Mouse (Mus musculus) heart, postnatal 0 days (tissue): ENCODE data around the gene Dnajc6. TPM values are rescaled to one million over a fixed set of nuclear protein-coding genes. Genes with fewer than 3 reads are reported as not detected.

Experiments
- ATAC-seq: fragments of 200-750 bp; cut with Nextera tagmentation; 2 replicates; pipeline ENCODE4 v1.8.0; 2017; ENCODE audit warnings: low read depth, moderate number of reproducible peaks, moderate library complexity; ENCODE audit not compliant: insufficient read depth
- DNase-seq: peaks from one replicate; pipeline ENCODE4 v3.0.0-alpha.2; 2016; ENCODE audit warnings: low spot score
- H3K27ac ChIP-seq: fragments of 300-500 bp; sonication (generic); 2 replicates; pipeline ENCODE4 v1.5.1; 2014; ENCODE audit warnings: low read depth, mild to moderate bottlenecking
- H3K27me3 ChIP-seq: fragments of 300-500 bp; sonication (generic); 2 replicates; pipeline ENCODE4 v1.6.1; 2014; ENCODE audit warnings: low read length, mixed read lengths; ENCODE audit not compliant: control insufficient read depth, insufficient read depth
- H3K36me3 ChIP-seq: fragments of 300-500 bp; sonication (generic); replicated peaks from 2 replicates; pipeline ENCODE4 v1.6.1; 2014; ENCODE audit warnings: low read length, mixed read lengths; ENCODE audit not compliant: control insufficient read depth, insufficient read depth
- H3K4me1 ChIP-seq: fragments of 300-500 bp; sonication (generic); 2 replicates; pipeline ENCODE4 v1.6.1; 2014; ENCODE audit warnings: antibody characterized with exemption; ENCODE audit not compliant: control insufficient read depth, insufficient read depth
- H3K4me2 ChIP-seq: fragments of 300-500 bp; sonication (generic); 2 replicates; pipeline ENCODE4 v1.6.1; 2014; ENCODE audit warnings: low read depth, mild to moderate bottlenecking, low read length, moderate library complexity
- H3K4me3 ChIP-seq: fragments of 300-500 bp; sonication (generic); 2 replicates; pipeline ENCODE4 v1.5.1; 2014; ENCODE audit warnings: low read depth, low read length
- H3K9ac ChIP-seq: fragments of 300-500 bp; sonication (generic); replicated peaks from 2 replicates; pipeline ENCODE4 v1.6.1; 2014; ENCODE audit warnings: low read depth, low read length, mixed read lengths
- H3K9me3 ChIP-seq: fragments of 300-500 bp; sonication (generic); replicated peaks from 2 replicates; pipeline ENCODE4 v1.6.1; 2016; ENCODE audit warnings: low read length; ENCODE audit not compliant: control insufficient read depth
- CTCF ChIP-seq: IDR thresholded peaks from 2 replicates; pipeline ENCODE4 v1.5.1; 2016; ENCODE audit warnings: antibody characterized with exemption, control low read depth, low read depth
- EP300 ChIP-seq: IDR thresholded peaks from 2 replicates; pipeline ENCODE4 v1.6.1; 2016; ENCODE audit warnings: antibody characterized with exemption, low read depth
- WGBS: fragments of 180-500 bp; shearing (Covaris S2); extraction: QIAGEN DNeasy Blood & Tissue Kit; methylation state at CpG from one replicate; pipeline ENCODE4 v1.1.7; 2014; 5-methylcytosine and 5-hydroxymethylcytosine counted together
- polyA plus RNA-seq: library from polyadenylated mRNA; unstranded; fragments of >200 nt; fragmentation: Nextera tagmentation; extraction: Ambion mirVana; gene quantifications from 2 replicates; pipeline ENCODE4 v1.2.1, GENCODE M21; 2015
- total RNA-seq: library from RNA; depleted of rRNA; stranded (reverse); fragments of >200 nt; gene quantifications from 2 replicates; pipeline ENCODE4 v1.2.3, GENCODE M21; 2014; ENCODE audit warnings: low replicate concordance

The Dnajc6 gene
- total and polyA plus RNA-seq, 2 experiments from 2014 or later = 0.08 to 1.2 TPM

DNA sequence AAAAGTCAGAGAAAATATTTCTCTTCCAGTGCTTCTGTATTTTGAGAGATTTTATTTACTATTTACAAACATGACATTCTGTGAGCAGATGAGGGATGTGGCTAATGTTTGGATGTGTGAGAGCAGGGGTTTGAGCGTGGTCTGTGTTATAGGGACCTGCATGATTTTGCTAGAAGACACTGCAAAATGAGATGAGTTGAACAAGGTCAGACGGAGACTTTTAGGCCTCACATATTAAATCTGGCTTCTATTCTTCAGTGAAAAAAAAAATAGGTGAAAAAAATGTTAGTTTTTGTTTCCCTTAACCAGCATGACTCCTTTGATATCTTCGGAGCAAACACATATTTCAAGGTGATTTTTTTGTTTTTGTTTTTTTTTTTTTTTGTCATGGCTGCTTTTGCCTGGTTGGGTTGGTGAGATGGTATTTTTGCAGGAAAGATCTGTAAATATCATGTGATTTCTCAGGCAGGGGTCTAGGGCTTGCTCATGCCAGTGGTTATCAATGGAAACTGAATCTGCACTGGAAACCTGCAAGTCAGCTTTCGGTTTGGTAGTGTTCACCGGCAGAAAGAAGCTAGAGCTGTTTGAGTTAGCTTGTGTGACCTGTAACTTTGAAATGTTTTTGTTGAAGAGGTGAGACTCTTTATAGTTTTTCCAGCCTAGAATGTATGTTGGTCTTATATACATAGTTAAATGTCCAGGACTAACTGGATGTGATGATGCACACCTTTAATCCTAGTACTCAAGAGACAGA lies 15.5 kb downstream of the Dnajc6 start:
- no peak overlapping the region for H3K4me2 ChIP-seq
- 87% methylated on average over 5 of the region's 5 CpGs for WGBS
- ATAC-seq = no peak

DNA sequence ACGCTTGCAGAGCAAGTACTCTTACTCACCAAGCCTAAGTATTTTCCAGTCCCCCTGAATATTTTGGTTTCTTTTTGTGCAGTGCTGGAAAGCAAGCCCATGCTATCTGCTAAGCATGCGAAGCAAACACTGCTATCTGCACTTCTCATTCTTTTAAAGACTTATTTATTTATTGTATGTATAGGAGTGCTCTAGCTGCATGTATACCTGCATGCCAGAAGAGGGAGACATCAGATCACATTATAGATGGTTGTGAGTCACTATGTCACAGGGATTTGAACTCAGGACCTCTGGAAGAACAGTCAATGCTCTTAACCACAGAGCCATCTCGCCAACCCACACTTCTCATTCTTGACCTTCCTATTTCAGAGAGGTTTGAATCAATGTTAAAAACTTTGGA lies 16.8 kb downstream of the Dnajc6 start:
- no peak overlapping the region for H3K4me3 ChIP-seq
- no peaks in the 10 kb centered on the region for H3K9me3 ChIP-seq
- TF ChIP-seq EP300 = no peak
- no peak for TF ChIP-seq CTCF
- no peak for DNase-seq
- H3K9ac ChIP-seq = no peak overlapping the region
- H3K27ac ChIP-seq = no peak overlapping the region
- peaks cover 12% of the 10 kb centered on the region for H3K27me3 ChIP-seq
- ATAC-seq = no peak
- H3K4me2 ChIP-seq = no peak overlapping the region
- WGBS = 84% methylated on average over 3 of the region's 3 CpGs
- H3K36me3 ChIP-seq = no peaks in the 10 kb centered on the region
- no peaks in the 10 kb centered on the region for H3K4me1 ChIP-seq

More for the DNA sequence above, 15.5 kb downstream of the Dnajc6 start:
- Histone ChIP-seq H3K4me1 (no peaks in the 10 kb centered on the region), H3K36me3 (no peaks in the 10 kb centered on the region), H3K27ac (no peak overlapping the region), H3K27me3 (peaks cover 12% of the 10 kb centered on the region), H3K4me3 (no peak overlapping the region), H3K9me3 (no peaks in the 10 kb centered on the region), H3K9ac (no peak overlapping the region)
- no peak for TF ChIP-seq CTCF
- TF ChIP-seq EP300 = no peak
- DNase-seq = no peak

DNA sequence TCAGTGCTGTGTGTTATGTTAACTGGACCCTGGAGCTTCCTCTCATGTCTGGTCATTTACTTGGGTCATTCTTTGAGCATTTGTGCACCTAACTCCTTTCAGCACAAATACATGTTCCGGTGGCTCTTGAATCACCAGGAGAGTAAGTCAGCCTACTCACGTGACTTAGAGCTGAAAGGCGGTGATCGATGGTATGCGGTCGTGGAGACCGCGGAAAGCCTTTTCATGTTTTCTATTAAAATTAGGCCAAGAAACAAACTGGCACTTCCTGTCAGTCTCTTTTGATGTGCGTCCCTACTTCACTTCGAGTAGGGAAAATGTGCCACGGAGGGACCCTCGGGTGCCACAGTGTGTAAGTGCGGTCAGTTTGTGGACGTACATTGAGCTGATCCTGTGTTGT lies 19.4 kb downstream of the Dnajc6 start:
- TF ChIP-seq CTCF = no peak
- TF ChIP-seq EP300 = no peak
- Histone ChIP-seq H3K4me2 (no peak overlapping the region), H3K4me3 (no peak overlapping the region), H3K9ac (no peak overlapping the region), H3K27me3 (no peaks in the 10 kb centered on the region), H3K27ac (no peak overlapping the region), H3K36me3 (no peaks in the 10 kb centered on the region), H3K4me1 (no peaks in the 10 kb centered on the region), H3K9me3 (no peaks in the 10 kb centered on the region)
- ATAC-seq = no peak
- 89% methylated on average over 14 of the region's 14 CpGs for WGBS
- DNase-seq = no peak

DNA sequence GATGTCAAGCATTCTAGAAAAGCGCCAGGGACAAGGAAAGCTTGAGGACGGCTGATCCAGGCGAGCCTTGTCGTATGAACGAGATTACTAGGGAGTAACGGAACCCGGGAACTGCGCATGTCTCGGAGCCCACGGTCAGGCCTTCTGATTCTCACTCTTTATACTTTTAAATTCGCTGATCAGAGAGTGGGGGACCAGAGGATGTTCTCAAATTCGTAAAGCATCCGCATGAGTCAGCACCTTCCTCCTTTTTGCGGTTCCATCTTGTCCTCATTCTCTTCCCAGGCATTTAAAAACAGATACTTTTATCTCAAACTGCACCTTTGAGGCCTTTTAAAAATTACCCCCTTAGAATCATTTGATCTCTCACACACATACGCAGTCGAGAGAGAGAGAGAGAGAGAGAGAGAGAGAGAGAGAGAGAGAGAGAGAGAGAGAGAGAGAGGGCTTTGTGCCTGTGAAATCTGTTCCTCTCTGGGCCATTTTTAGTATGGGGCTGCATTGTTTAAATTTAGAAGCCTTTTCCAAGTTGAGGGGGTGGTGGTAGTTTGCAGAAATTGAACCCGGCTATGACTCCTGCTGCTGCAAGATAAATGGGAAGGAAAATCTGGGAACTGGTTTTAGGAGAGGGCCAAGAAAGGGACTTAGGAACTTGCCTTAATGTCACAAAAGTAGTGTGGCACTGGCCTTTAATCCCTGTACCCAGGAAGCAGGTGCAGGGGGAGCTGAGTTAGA lies 20.2 kb downstream of the Dnajc6 start:
- no peak overlapping the region for H3K4me3 ChIP-seq
- H3K9me3 ChIP-seq = no peaks in the 10 kb centered on the region
- 77% methylated on average over 17 of the region's 17 CpGs for WGBS
- ATAC-seq (no peak), DNase-seq (no peak)
- H3K4me1 ChIP-seq = no peaks in the 10 kb centered on the region
- no peak overlapping the region for H3K9ac ChIP-seq
- no peak overlapping the region for H3K4me2 ChIP-seq
- TF ChIP-seq EP300 (no peak), CTCF (no peak)
- H3K27ac ChIP-seq = no peak overlapping the region
- no peaks in the 10 kb centered on the region for H3K27me3 ChIP-seq
- no peaks in the 10 kb centered on the region for H3K36me3 ChIP-seq

DNA sequence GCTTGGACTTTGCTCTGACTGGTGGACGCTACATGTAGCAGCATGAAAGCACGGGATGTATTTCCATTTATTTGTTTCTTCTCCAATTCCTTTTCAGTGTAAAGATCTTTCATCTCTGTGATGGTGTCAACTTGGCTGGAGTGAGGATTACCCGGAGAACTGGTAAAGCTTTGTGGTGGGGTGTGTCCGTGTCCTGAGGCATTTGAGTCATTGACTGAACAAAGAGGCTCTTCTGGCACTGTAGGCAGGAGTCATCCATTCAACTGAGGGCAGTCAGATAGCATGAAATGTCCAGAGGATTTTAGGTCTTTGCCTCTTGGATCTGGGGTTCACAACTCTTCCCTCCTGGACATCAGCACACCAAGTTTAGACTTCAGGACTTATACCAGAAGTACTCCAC lies 35.5 kb downstream of the Dnajc6 start:
- Histone ChIP-seq H3K27ac (no peak overlapping the region), H3K4me2 (no peak overlapping the region), H3K4me3 (no peak overlapping the region), H3K9ac (no peak overlapping the region), H3K36me3 (no peaks in the 10 kb centered on the region), H3K27me3 (no peaks in the 10 kb centered on the region), H3K4me1 (no peaks in the 10 kb centered on the region), H3K9me3 (no peaks in the 10 kb centered on the region)
- TF ChIP-seq CTCF (no peak), EP300 (no peak)
- DNase-seq (no peak), ATAC-seq (no peak)
- WGBS = 76% methylated on average over 4 of the region's 4 CpGs
